Mouse (Mus musculus): ENCODE results near the gene Flywch2. TPM values are rescaled to one million over a fixed set of nuclear protein-coding genes. Genes with fewer than 3 reads are reported as not detected.

The Flywch2 gene
- polyA plus RNA-seq, 1 experiment from 2014 or later: 27.0 TPM

- Histone ChIP-seq H3K4me3 (ENCODE audit: low read depth, low read length) (peak overlapping the region; percentile 26; the same call in 1 of the 2 replicates), H3K9ac (ENCODE audit: low read depth, low read length) (no peak overlapping the region), H3K27me3 (replicated peaks; ENCODE audit: control insufficient read depth, insufficient read depth, low read length) (peaks cover 84% of the 10 kb centered on the region), H3K36me3 (ENCODE audit: control insufficient read depth, insufficient read depth, low read length) (no peaks in the 10 kb centered on the region), H3K4me2 (ENCODE audit: low read depth, low read length) (peak overlapping the region; percentile 54; the same call in 1 of the 2 replicates), H3K4me1 (ENCODE audit: control insufficient read depth, insufficient read depth, low read length) (peaks cover 25% of the 10 kb centered on the region), H3K9me3 (ENCODE audit: control insufficient read depth, low read length) (no peaks in the 10 kb centered on the region), H3K27ac (replicated peaks; ENCODE audit: low read depth, low read length) (no peak overlapping the region)
- ATAC-seq (ENCODE audit: low read depth) (no peak), DNase-seq (ENCODE audit: low spot score) (no peak)
- WGBS: 65% methylated on average over 12 of the region's 12 CpGs
Measured at GRCm38 (mm10) chr17:23742941-23743340, 42.9 kb downstream of the Flywch2 start.

GRCm38 (mm10) chr17:23742210-23742793 lies 43.6 kb downstream of the Flywch2 start:
- Histone ChIP-seq H3K27ac (replicated peaks; ENCODE audit: low read depth, low read length) (no peak overlapping the region), H3K27me3 (replicated peaks; ENCODE audit: control insufficient read depth, insufficient read depth, low read length) (peaks cover 88% of the 10 kb centered on the region), H3K9ac (ENCODE audit: low read depth, low read length) (no peak overlapping the region), H3K4me2 (ENCODE audit: low read depth, low read length) (peak overlapping the region; percentile 47), H3K4me1 (ENCODE audit: control insufficient read depth, insufficient read depth, low read length) (peaks cover 25% of the 10 kb centered on the region), H3K4me3 (ENCODE audit: low read depth, low read length) (peak overlapping the region; percentile 26), H3K36me3 (ENCODE audit: control insufficient read depth, insufficient read depth, low read length) (no peaks in the 10 kb centered on the region; the same call in 1 of the 2 replicates), H3K9me3 (ENCODE audit: control insufficient read depth, low read length) (no peaks in the 10 kb centered on the region)
- 11% methylated on average over 31 of the region's 44 CpGs for WGBS
- DNase-seq (ENCODE audit: low spot score) (no peak), ATAC-seq (ENCODE audit: low read depth) (no peak)

- ATAC-seq (ENCODE audit: low read depth): no peak
Measured at GRCm38 (mm10) chr17:23741359-23742209, 44.3 kb downstream of the Flywch2 start.

GRCm38 (mm10) chr17:23740598-23741021 lies 45.3 kb downstream of the Flywch2 start, which contains the start of gene Paqr4:
TSS of gene Paqr4 (minus strand) at chr17:23740867.
- ATAC-seq (ENCODE audit: low read depth): peak; percentile 12

More at GRCm38 (mm10) chr17:23741359-23742209, 44.3 kb downstream of the Flywch2 start:
- peaks cover 83% of the 10 kb centered on the region for H3K27me3 ChIP-seq (replicated peaks; ENCODE audit: control insufficient read depth, insufficient read depth, low read length)
- H3K9ac ChIP-seq (ENCODE audit: low read depth, low read length): no peak overlapping the region
- no peak for DNase-seq (ENCODE audit: low spot score)
- H3K9me3 ChIP-seq (ENCODE audit: control insufficient read depth, low read length): no peaks in the 10 kb centered on the region
- peak overlapping the region; percentile 26; the same call in 1 of the 2 replicates for H3K4me3 ChIP-seq (ENCODE audit: low read depth, low read length)
- peak overlapping the region; percentile 47 for H3K4me2 ChIP-seq (ENCODE audit: low read depth, low read length)
- no peak overlapping the region for H3K27ac ChIP-seq (replicated peaks; ENCODE audit: low read depth, low read length)
- H3K36me3 ChIP-seq (ENCODE audit: control insufficient read depth, insufficient read depth, low read length): no peaks in the 10 kb centered on the region; the same call in 1 of the 2 replicates
- WGBS: 45% methylated on average over 35 of the region's 38 CpGs
- peaks cover 25% of the 10 kb centered on the region for H3K4me1 ChIP-seq (ENCODE audit: control insufficient read depth, insufficient read depth, low read length)

GRCm38 (mm10) chr17:23740136-23740584 lies 45.7 kb downstream of the Flywch2 start:
- H3K27ac ChIP-seq (replicated peaks; ENCODE audit: low read depth, low read length): no peak overlapping the region; the same call in 1 of the 2 replicates
- peak overlapping the region; percentile 72 for H3K4me3 ChIP-seq (ENCODE audit: low read depth, low read length)
- H3K27me3 ChIP-seq (replicated peaks; ENCODE audit: control insufficient read depth, insufficient read depth, low read length): peaks cover 69% of the 10 kb centered on the region
- peak overlapping the region; percentile 97 for H3K4me2 ChIP-seq (ENCODE audit: low read depth, low read length)
- H3K4me1 ChIP-seq (ENCODE audit: control insufficient read depth, insufficient read depth, low read length): peaks cover 16% of the 10 kb centered on the region
- H3K9ac ChIP-seq (ENCODE audit: low read depth, low read length): peak overlapping the region; percentile 69
- ATAC-seq (ENCODE audit: low read depth) (peak; percentile 88), DNase-seq (ENCODE audit: low spot score) (peak; percentile 95)
- under 1% methylated on average over 26 of the region's 46 CpGs for WGBS
- no peaks in the 10 kb centered on the region for H3K9me3 ChIP-seq (ENCODE audit: control insufficient read depth, low read length)
- no peaks in the 10 kb centered on the region; the same call in 1 of the 2 replicates for H3K36me3 ChIP-seq (ENCODE audit: control insufficient read depth, insufficient read depth, low read length)

More at GRCm38 (mm10) chr17:23740598-23741021, 45.3 kb downstream of the Flywch2 start, which contains the start of gene Paqr4:
- peak; percentile 29 for DNase-seq (ENCODE audit: low spot score)
- Histone ChIP-seq H3K4me3 (ENCODE audit: low read depth, low read length) (peak within 1 kb of the TSS; percentile 72), H3K9me3 (ENCODE audit: control insufficient read depth, low read length) (no peaks in the 10 kb centered on the region), H3K27me3 (replicated peaks; ENCODE audit: control insufficient read depth, insufficient read depth, low read length) (peaks cover 74% of the 10 kb centered on the region), H3K27ac (replicated peaks; ENCODE audit: low read depth, low read length) (no peak within 1 kb of the TSS; the same call in 1 of the 2 replicates), H3K4me2 (ENCODE audit: low read depth, low read length) (peak within 1 kb of the TSS; percentile 97), H3K4me1 (ENCODE audit: control insufficient read depth, insufficient read depth, low read length) (peaks cover 21% of the 10 kb centered on the region), H3K9ac (ENCODE audit: low read depth, low read length) (peak within 1 kb of the TSS; percentile 69), H3K36me3 (ENCODE audit: control insufficient read depth, insufficient read depth, low read length) (no peaks in the 10 kb centered on the region; the same call in 1 of the 2 replicates)
- 7% methylated on average over 13 of the region's 13 CpGs for WGBS

- peak; percentile 12 for ATAC-seq (ENCODE audit: low read depth)
- Histone ChIP-seq H3K4me1 (ENCODE audit: control insufficient read depth, insufficient read depth, low read length) (peaks cover 14% of the 10 kb centered on the region), H3K4me2 (ENCODE audit: low read depth, low read length) (peak overlapping the region; percentile 97), H3K36me3 (ENCODE audit: control insufficient read depth, insufficient read depth, low read length) (no peaks in the 10 kb centered on the region; the same call in 1 of the 2 replicates), H3K9me3 (ENCODE audit: control insufficient read depth, low read length) (no peaks in the 10 kb centered on the region), H3K9ac (ENCODE audit: low read depth, low read length) (peak overlapping the region; percentile 69), H3K4me3 (ENCODE audit: low read depth, low read length) (peak overlapping the region; percentile 72), H3K27ac (replicated peaks; ENCODE audit: low read depth, low read length) (no peak overlapping the region; the same call in 1 of the 2 replicates), H3K27me3 (replicated peaks; ENCODE audit: control insufficient read depth, insufficient read depth, low read length) (peaks cover 62% of the 10 kb centered on the region)
- WGBS: under 1% methylated on average over 42 of the region's 48 CpGs
- peak; percentile 27 for DNase-seq (ENCODE audit: low spot score)
Measured at GRCm38 (mm10) chr17:23739202-23740135, 46.4 kb downstream of the Flywch2 start.

GRCm38 (mm10) chr17:23738836-23739201 lies 47.1 kb downstream of the Flywch2 start:
- peak overlapping the region; percentile 97 for H3K4me2 ChIP-seq (ENCODE audit: low read depth, low read length)
- WGBS: 44% methylated on average over 2 of the region's 2 CpGs
- no peaks in the 10 kb centered on the region for H3K9me3 ChIP-seq (ENCODE audit: control insufficient read depth, low read length)
- no peak overlapping the region for H3K27ac ChIP-seq (replicated peaks; ENCODE audit: low read depth, low read length)
- H3K9ac ChIP-seq (ENCODE audit: low read depth, low read length): peak overlapping the region; percentile 69
- peaks cover 14% of the 10 kb centered on the region for H3K4me1 ChIP-seq (ENCODE audit: control insufficient read depth, insufficient read depth, low read length)
- H3K27me3 ChIP-seq (replicated peaks; ENCODE audit: control insufficient read depth, insufficient read depth, low read length): peaks cover 56% of the 10 kb centered on the region
- no peaks in the 10 kb centered on the region; the same call in 1 of the 2 replicates for H3K36me3 ChIP-seq (ENCODE audit: control insufficient read depth, insufficient read depth, low read length)
- DNase-seq (ENCODE audit: low spot score) (no peak), ATAC-seq (ENCODE audit: low read depth) (no peak)
- peak overlapping the region; percentile 72 for H3K4me3 ChIP-seq (ENCODE audit: low read depth, low read length)

Data from embryonic facial prominence, embryonic 14.5 days (tissue).